Mouse (Mus musculus) gastrocnemius, adult 18-20 months (tissue): Measurements from ENCODE around the gene Limd2. TPM values are rescaled to one million over a fixed set of nuclear protein-coding genes. Genes with fewer than 3 reads are reported as not detected.
A peak's percentile ranks its signal among the peaks of the same experiment; 100 is the strongest.
"Not testable (repeated sequence)": the region's sequence is repeated elsewhere in the genome, so short reads cannot be mapped to it uniquely, and the experiment has no call there.

Experiments
- DNase-seq: peaks from one replicate; pipeline ENCODE4 v3.0.0; 2021; ENCODE audit warnings: low spot score
- long read RNA-seq, 2 experiments: library from polyadenylated mRNA; stranded (forward); transcript quantifications; one replicate each; pipeline ENCODE4 v2.0.0; 2021
- total RNA-seq, 2 experiments: library from RNA; stranded (reverse); gene quantifications; 2 replicates each; pipeline ENCODE4 v1.2.3; 2021

Gene Limd2
- 1 to 10 TPM; 3.2 to 3.6 TPM for total RNA-seq
- long read RNA-seq, experiment 1, partial matches to known transcripts: 0 of 4 reads
- long read RNA-seq, experiment 1, other reads (novel, unspliced or antisense): 0 of 4 reads
- long read RNA-seq, experiment 2, partial matches to known transcripts: 0 of 2 reads
- long read RNA-seq, experiment 2, other reads (novel, unspliced or antisense): 0 of 2 reads

DNA sequence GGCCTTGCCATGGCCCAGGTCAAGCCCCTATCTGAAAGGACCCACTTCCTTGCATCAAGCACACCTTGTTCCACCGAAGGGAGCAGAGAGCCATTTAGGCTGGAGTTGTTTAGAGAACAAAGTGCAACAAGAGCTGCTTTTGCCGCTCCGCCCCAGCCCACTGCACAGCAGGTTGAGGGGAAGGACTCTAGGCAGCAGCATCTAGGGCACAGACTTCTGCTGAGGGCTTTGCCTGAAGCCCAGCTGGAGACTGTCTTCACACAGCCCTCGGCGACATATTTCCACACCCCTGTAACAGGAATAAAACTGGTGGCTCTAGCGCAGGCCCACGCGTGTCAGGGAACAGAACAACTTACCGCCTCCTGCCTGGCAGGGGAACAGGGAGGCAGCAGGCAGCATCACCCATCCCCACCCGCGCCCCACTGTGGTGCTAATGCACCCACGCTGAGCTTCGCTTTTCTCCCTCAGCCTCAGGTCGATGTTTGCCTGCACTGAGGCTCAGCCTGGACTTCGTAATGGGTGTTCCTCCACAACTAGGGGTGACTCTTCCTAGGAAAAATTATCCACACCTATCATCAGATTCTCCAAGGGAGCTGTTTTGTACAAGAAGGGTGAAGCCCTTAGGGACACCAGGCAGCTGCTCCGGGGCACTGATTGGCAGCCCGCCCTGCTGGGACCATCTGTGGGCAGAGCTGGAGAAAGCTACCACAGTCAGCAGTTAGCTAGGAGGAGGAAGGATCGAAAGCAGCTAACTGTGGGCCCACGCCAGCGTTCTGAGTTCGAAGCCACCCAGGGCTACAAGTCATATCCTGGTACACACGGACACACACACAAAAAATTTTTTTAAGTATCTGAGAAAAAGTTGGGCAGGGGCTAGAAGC lies at the start of gene Limd2, which contains the start of gene Gm10840:
Limd2 (minus strand) TSS at position 20 of the 881 bp plus-strand sequence.
Gm10840 (plus strand) TSS at position 10 of the 881 bp plus-strand sequence.
- no peak for DNase-seq

DNA sequence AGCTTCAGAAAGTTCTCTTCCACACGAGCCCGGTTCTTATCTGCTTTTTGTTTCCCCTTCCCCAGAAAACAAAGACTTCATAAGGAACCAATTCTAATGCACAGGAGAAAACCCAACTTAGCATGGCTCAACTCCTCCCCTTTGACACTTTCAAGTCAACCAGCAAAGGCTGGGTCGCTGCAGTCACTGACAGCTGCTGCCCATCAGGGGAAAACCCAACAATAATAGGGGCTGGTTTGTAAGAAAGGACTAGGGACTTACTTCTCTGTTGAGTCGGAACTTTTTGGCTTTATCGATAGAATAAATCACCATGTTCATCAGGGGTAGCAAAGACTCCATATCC lies 41.4 kb upstream of the Limd2 start, which contains the start of gene Strada:
Strada (minus strand) TSS at position 46 of the 343 bp plus-strand sequence.
- no peak for DNase-seq

DNA sequence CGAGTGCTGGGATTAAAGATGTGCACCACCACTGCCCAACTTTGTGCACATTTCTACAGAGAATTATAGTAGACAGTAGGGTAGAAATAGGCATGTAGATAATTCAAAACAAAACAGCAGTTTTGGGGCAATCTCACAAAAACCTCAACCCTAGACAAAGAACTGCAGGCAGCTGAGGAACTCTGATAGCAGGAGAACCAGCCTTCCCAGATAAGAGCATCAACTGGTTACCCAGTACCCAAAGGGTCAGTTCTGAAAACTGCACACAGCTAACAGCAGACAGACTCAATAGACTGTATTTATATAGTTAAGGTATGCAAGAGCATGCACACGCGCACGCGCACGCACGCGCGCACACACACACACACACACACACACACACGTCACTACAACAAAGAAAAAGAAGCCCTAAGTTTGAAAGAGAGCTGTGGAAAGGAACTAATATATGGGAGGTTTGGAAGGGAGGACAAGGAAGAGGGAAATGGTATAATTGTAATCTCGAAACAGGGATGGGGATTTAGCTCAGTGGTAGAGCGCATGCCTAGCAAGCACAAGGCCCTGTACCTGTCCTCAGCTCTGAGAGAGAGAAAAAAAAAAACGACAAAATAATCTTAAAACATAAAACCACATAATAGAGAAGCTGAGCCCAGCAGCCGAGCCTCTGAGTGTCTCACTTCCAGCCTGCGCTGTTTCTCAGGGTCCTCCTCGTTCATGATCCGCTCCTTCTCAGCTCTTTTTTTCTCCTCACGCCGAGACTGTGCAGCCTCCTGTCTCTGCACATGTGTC lies 40.9 kb upstream of the Limd2 start:
- DNase-seq: no peak

DNA sequence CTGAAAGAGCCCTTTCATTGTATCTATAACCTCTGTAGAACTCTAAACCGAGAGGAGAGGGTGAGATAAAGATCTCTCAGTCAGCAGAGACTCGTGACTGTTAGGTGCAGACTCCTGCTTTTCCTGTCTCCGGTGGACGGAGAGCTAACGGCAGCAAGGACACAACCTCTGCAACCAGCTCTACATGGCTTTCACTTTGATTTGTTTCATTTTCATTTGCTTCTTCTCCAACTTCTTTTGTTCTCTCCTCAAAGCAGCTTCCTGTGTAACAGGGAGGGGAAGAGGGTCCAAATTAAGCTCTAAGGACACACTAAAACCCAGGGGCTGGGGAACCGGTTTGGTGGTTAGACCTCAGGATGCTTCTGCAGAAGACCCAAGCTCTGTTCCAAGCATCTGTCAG lies 40.1 kb upstream of the Limd2 start:
- no peak for DNase-seq

DNA sequence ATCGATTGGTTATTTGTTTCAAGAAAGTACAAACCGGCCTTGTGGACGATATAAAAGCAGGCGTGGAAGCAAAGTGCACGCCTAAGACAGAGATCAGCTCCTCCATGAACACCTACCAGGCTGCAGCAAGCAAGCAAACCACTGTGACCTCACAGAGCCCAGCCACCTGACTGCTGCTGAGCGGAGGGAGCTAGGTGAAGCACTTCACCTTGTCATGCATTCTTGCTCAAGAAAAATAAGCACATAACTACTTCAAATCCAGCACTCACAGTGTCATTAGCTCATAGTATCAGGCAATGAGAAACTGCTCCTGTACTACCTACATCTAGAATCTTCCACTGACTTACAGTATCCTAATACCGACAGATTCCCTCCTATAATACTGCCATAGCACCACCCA lies 39.3 kb upstream of the Limd2 start:
- DNase-seq: not testable (repeated sequence)

DNA sequence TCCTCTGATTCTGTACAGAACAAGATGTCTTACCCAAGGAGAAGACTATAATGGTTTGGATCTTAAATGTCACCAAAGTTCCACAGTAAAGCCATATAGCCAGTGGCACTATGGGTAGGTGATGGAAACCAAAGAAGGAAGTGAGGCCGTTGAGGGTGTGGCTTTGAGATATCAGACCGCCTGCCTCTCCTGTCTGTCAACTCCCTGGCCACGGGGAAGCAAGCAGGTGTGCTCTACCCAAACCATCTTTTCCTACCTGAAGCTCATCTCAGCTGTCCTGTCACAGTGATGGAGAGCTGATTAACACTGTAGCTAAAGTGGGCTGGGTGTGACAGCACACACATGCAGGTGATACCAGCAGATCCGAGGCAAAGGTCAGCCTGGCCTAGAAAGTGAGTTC lies 37.6 kb upstream of the Limd2 start:
- DNase-seq: no peak

DNA sequence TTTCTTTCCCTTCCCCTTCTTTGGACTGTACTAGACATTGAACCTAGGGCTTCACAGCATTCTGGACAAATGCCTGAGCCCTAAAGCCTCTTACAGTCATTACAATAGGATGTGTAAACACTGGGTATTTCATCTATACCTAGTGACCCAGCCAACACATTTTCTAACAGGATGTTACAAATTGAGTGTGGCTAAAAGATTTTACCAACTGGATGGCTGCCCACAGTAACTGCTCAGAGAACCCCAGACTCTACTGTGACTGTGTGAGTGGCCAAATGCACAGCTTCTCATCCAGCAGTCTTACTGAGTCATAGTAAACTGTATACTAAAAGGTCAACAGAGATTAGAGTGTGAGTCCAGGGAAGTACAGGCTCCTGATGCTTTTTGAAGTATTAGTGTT lies 34.7 kb upstream of the Limd2 start:
- DNase-seq: no peak

DNA sequence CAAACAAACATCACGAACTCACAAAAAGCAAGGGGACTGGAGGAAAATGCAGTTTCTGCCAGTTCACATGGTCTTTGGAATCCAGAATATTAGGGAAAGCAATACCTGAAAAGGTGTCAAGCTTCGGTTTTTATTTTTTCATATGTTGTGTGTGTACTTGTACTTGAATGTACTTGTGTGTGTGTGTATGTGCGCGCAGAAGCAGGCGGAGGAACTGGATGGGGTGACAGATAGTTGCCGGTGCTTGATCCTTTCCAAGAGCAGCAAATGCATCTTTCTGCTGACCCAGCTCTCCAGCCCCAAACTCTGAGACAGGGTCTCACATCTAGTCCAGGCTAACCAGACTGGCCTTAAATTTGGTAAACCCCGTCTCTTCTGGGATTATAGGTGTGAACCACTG lies 34.2 kb upstream of the Limd2 start:
- DNase-seq: no peak

DNA sequence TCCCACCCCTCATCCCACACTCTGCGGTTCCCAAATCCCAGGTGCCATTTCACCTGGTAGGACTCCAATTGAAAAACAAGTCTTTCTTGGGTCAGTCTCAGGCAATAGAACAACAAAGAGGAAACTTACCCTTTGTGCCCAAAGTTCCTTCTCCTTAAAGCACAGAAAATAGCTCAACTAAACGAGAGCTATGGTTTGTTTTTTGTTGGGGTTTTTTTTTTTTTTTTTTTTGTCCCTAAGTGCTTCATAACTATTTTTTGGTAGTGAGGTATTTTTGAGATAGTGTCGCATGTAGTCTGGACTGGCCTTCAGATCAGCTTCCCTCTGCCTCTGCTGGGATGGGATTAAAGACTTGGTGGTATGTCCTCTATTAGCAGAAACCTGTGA lies 33.5 kb upstream of the Limd2 start:
- DNase-seq: no peak

DNA sequence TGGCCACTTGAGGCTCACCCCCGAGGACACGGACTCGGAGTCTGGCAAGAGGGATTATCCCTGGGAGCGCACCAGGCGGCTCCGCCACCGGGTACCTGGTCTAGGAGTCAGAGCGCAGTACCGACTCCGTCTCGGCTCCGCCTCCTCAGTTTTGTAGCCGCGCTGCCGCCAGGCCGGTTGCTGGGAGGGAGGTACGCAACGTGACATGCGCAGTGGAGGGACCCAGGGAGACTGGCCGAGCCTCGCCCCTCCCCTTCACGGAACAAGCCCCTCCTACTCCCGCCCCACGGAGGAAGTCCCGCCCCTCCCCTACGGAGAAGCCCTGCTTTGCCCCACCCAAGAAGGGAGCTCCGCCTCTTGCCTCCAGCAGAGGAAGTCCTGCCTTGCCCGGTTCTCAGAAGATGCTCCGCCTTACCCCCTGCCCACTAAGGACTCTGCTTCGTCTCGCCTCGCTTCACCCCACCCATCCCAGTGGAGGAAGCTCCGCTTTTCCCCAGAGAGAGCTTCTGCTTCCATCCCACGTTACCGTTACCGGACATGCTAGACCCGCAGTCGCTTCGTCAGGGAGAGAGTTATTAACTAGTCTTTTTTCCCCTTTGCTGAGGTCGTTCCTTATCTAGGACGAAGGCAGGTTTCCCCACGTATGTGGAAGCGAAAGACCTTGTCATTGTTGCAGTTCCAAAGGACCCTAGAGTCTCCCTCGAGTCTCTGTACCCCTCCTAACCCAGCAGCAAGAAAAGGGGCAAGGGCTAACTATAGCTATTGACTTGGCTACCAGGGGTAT lies 32.9 kb upstream of the Limd2 start:
- DNase-seq: peak; percentile 97

DNA sequence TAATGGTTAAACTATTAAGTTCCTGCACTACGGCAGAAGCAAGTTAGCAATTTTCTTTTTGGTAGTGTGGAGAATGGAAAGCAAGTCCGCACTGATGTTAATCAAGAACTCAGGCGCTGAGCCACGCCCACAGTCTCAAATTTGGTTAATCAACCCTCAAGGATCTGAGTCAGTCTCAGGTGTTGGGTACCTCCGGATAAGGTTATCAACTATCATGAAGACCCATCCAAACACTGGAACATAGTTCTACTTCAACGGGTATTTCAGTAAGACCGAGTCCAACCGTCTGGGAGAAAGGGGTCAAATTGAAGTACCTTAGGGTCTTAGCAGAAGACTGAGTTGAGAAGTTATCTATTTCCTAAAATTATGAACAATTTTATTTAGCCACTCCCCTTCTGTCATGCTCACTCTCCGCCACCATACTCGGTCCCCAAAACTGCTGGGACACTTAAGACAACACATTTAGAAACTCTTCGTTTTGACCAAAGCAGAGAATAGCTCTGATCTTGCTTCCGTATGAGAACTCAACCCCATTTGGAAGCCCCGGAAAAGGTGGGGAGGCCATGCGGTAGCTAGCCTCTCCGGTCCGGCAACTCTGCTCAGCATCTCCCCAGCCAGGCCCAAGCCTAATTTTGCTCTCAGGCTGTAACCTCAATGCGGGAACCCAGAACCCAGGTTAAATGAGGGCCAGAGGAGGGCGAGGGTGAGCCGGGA lies 32.2 kb upstream of the Limd2 start:
- DNase-seq: no peak

DNA sequence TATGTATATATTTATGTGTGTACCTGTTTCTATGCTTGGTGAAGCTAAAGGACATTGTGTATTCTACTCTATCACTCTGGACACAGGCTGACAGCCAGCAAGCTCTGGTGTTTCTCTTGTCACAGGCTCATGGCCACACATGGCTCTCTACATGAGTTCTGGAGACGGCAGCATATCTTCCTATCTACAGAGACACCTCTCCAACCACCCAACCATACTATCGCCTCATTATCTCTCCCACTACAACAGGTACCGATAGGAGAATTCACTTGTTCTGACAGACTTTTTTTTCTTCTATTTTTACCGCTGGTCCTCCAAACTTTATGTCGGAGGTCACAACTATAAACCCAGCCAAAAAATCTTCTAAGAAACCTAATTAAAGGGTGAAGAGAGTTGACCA lies 31.6 kb upstream of the Limd2 start:
- no peak for DNase-seq

DNA sequence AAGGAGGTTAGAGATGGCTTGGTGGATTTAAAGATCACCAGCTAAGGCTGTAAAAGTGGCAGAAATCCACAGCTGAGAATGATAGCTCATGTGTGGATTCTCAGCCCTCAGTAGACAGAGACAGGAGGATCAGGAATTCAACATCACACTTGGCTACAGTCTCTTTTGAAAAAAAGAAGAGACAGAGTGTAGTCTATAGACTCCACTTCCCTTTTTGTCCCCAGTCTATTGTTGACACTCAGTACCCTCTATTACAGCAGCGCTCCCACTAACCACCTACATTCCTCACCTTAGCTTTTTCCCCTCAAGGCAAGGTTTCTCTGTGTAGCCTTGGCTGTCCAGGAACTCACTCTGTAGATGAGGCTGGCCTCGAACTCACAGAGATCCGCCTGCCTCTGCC lies 31.1 kb upstream of the Limd2 start:
- DNase-seq: no peak

DNA sequence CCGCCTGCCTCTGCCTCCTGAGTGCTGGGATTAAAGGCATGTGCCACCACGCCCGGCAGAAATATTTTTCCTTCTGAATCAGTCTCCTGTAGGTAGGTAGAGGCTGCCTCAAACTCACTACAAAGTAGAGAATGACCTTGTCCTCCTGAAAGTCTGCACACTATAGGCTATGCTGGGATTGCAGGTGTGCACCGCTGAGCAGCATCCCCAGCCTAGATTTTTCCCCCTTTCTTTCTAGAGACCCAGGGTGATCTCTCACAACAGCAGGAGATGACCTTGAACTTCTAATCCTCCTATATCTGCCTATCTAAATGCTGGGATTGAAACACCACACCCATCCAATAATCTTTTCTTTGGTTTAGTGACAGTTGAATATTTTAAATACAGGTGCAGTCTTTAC lies 26.7 kb upstream of the Limd2 start:
- DNase-seq: no peak

DNA sequence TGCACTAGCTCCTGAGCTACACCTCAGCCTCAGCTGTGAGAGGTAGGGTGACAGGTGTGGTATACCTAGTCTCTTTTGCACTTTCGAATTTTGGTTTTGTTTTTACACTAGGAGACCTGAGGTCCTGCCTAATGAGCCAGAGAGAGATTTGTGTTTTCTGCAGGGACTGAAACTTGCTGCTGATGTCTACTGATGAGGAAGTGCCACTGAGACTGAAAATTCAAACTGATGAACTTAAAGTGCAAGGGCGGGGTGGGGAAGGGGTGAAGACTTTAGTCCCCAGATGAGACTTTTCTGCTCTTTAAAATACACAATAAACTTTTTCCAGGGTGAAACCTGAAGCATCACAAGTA lies 19.8 kb upstream of the Limd2 start:
- DNase-seq: no peak

DNA sequence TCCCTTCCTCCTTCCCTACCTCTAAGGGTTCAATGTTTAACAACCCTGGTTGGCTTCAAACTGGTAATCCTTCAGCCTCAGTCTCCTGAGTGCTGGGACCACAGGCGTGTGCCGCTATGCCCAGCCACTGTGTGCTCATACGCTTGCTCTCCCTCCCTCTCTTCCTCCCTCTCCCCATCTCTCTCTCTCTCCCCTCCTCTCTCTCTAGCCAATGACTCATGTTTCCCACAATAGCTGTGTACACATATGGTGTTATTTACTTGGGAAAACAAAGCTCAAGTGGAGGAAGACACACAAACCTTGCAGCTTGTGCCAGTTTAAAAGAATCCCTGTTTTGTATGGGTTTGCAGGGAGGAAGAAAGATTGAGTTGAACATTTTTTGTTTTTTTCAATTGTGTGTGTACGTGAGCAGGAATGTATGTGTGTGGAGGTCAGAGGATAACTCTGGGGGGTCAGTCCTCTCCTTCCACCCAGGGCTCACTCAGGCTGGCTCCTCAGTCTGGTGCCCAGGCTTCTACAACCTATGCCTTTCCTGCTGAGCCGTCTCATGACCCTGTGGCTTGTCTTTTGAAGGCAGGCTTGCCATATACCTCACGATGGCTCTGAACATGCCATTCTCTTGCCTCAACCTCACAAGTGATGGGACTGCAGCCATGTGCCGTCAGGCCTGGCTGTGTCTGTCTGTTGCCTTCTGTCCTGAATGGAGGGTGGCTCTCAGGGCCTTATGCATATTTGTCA lies 19.2 kb upstream of the Limd2 start:
- DNase-seq: no peak

DNA sequence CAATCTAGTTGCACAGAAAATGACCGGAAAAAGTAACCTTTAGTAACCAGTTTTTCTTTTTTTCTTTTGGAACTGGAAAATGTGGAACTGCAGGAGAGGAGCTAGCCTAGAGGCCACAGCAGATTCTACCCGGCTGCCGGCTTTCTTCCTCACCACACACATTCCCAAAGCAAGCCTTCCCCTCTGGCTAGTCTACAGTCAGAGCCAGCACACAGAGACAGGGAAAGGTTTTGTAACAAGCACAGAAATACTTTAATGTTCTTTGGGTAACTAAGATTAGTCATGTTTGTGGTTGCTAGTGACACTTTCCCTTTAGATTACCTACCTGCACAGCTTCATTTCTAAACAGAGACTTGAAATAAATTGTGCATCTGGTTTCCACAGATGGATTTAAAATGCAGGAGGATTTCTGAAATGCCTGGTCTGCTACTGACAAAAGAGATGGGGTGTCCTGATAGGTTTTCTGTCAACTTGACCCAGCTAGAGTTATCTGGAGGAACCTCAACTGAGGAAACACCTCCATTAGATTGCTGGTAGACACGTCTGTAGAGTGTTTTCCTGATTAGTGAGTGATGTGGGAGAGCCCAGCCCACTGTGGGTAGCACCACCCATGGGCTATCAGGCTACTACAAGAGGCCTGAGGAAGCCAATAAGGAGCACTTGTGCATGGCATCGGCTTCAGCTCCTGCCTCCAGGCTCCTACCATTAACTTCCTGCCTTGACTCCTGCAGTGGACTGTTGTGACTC lies 17.5 kb upstream of the Limd2 start:
- DNase-seq: no peak

DNA sequence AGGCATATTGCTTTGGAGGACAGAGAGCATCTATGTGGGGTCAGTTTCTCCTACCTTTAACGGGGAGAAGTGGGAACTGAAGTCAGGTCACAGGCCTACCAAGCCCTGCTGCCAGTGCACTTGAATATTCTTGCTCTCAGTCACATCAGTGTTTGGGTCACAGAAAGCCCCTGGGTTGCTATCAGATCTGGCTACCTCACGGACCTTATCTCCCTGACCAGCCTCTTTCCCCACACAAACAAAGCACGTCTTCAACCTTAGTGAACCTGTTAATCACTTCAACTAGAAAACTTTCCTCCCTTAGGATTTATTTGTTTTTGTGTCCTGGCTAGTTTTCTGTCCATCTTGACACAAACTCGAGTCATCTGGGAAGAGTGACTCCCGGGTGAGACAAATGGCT lies 15.7 kb upstream of the Limd2 start:
- no peak for DNase-seq

DNA sequence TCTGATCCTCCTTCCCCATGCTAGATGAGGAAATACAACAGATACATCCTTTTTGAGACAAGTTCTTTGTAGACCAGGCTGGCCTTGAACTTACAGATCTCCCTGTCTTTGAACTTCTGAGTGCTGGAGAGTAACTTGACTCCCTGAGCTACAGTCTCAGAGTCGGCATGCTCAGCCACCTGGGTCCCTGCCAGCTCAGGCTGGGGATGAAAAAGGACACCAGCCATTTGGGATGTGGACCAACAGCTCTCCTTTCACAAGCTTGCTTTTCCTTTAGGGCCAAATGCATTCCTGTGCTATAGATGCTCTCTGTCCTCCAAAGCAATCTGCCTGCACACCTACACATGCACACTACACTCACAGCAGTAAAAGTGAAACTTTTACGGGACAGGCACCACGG lies 14.4 kb upstream of the Limd2 start:
- peak; percentile 82 for DNase-seq

DNA sequence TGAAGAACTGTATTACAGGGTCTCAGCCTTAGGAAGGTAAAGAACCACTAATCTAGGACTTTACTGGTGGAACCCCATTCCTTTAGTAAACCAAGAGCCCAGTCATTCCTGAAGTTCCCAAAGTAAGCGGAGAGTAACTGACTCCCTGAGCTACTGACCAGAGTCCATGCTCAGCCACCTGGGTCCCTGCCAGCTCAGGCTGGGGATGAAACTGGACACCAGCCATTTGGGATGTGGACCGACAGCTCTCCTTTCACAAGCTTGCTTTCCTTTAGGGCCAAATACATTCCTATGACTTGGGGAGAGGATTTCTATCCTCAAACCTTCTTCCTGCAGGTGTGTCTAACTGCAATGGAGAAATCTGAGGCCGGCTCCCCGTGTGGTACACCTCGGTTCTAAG lies 13.7 kb upstream of the Limd2 start:
- peak; percentile 75 for DNase-seq
